Mouse (Mus musculus) heart, postnatal 0 days (tissue): Measurements from ENCODE around the gene Zmym6.

Experiments used
- CTCF ChIP-seq: IDR thresholded peaks from 2 replicates; pipeline ENCODE4 v1.5.1; 2016; ENCODE audit warnings: antibody characterized with exemption, control low read depth, low read depth
- EP300 ChIP-seq: IDR thresholded peaks from 2 replicates; pipeline ENCODE4 v1.6.1; 2016; ENCODE audit warnings: antibody characterized with exemption, low read depth

DNA sequence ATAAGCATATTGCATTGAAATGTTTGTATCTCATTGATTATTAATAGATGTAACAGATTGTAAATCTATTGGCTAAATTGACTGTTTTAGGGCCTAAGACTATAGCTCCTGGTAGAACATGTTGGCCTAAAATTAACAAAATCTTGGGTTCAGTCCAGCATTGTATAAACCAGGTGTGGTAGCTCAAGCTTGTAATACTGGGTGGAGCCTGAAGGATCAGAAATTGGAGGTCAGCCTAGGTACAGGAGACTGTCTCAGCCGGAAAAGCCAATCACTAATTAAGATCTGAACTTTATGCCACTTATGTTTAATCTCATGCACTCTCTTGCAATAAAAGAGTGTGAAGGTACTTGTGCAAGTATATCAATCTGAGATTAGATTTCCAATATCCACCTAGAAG, 8.6 kb downstream of the Zmym6 start:
- TF ChIP-seq CTCF (no peak), EP300 (no peak)
